Mouse (Mus musculus): ENCODE measurements around the gene Runx3. TPM values are rescaled to one million over a fixed set of nuclear protein-coding genes. Genes with fewer than 3 reads are reported as not detected.

Gene Runx3
- total and polyA plus RNA-seq, 2 experiments = under 0.01 to 0.18 TPM

- Histone ChIP-seq H3K4me1 (ENCODE audit: control insufficient read depth, insufficient read depth, low read length) (peaks cover 13% of the 10 kb centered on the region; the same call in 1 of the 2 replicates), H3K36me3 (ENCODE audit: control insufficient read depth, insufficient read depth, low read length) (no peaks in the 10 kb centered on the region), H3K79me2 (ENCODE audit: control insufficient read depth, insufficient read depth, low read length) (no peaks in the 10 kb centered on the region), H3K9ac (ENCODE audit: low read depth, low read length) (no peak overlapping the region), H3K4me3 (ENCODE audit: insufficient read depth, low read depth, low read length) (peak overlapping the region; percentile 2; the same call in 1 of the 2 replicates), H3K27ac (replicated peaks; ENCODE audit: insufficient read depth, low read depth, low read length) (no peak overlapping the region), H3K27me3 (ENCODE audit: control insufficient read depth, insufficient read depth, low read length) (peaks cover 4% of the 10 kb centered on the region; the same call in 1 of the 2 replicates)
- DNase-seq (ENCODE audit: extremely low read depth, low read depth, low spot score) = no peak
- WGBS = 1% methylated on average over 14 of the region's 14 CpGs
- TF ChIP-seq POLR2A (IDR thresholded peaks at IDR 0.05; ENCODE audit: extremely low read depth, insufficient read depth, low read length) (no peak), CTCF (IDR thresholded peaks at IDR 0.05; ENCODE audit: low read depth, low read length) (no peak)
These were observed 82.8 kb downstream of the Runx3 start for GRCm38 (mm10) chr4:135203279-135203678.

- Histone ChIP-seq H3K9ac (ENCODE audit: low read depth, low read length) (no peak overlapping the region), H3K27me3 (ENCODE audit: control insufficient read depth, insufficient read depth, low read length) (peaks cover 4% of the 10 kb centered on the region; the same call in 1 of the 2 replicates), H3K27ac (replicated peaks; ENCODE audit: insufficient read depth, low read depth, low read length) (no peak overlapping the region), H3K4me3 (ENCODE audit: insufficient read depth, low read depth, low read length) (no peak overlapping the region), H3K79me2 (ENCODE audit: control insufficient read depth, insufficient read depth, low read length) (no peaks in the 10 kb centered on the region), H3K4me1 (ENCODE audit: control insufficient read depth, insufficient read depth, low read length) (peaks cover 13% of the 10 kb centered on the region; the same call in 1 of the 2 replicates), H3K36me3 (ENCODE audit: control insufficient read depth, insufficient read depth, low read length) (no peaks in the 10 kb centered on the region)
- DNase-seq (ENCODE audit: extremely low read depth, low read depth, low spot score) = peak; percentile 64
- TF ChIP-seq CTCF (IDR thresholded peaks at IDR 0.05; ENCODE audit: low read depth, low read length) (no peak), POLR2A (IDR thresholded peaks at IDR 0.05; ENCODE audit: extremely low read depth, insufficient read depth, low read length) (no peak)
- 11% methylated on average over 17 of the region's 17 CpGs for WGBS
These were observed 83.5 kb downstream of the Runx3 start for GRCm38 (mm10) chr4:135203806-135204560.

GRCm38 (mm10) chr4:135204666-135205065, 84.2 kb downstream of the Runx3 start:
- DNase-seq (ENCODE audit: extremely low read depth, low read depth, low spot score) = no peak
- no peak for TF ChIP-seq CTCF (IDR thresholded peaks at IDR 0.05; ENCODE audit: low read depth, low read length)
- TF ChIP-seq POLR2A (IDR thresholded peaks at IDR 0.05; ENCODE audit: extremely low read depth, insufficient read depth, low read length) = no peak
- H3K79me2 ChIP-seq (ENCODE audit: control insufficient read depth, insufficient read depth, low read length) = no peaks in the 10 kb centered on the region
- no peak overlapping the region for H3K4me3 ChIP-seq (ENCODE audit: insufficient read depth, low read depth, low read length)
- peaks cover 13% of the 10 kb centered on the region; the same call in 1 of the 2 replicates for H3K4me1 ChIP-seq (ENCODE audit: control insufficient read depth, insufficient read depth, low read length)
- no peak overlapping the region for H3K9ac ChIP-seq (ENCODE audit: low read depth, low read length)
- H3K36me3 ChIP-seq (ENCODE audit: control insufficient read depth, insufficient read depth, low read length) = no peaks in the 10 kb centered on the region
- peaks cover 4% of the 10 kb centered on the region; the same call in 1 of the 2 replicates for H3K27me3 ChIP-seq (ENCODE audit: control insufficient read depth, insufficient read depth, low read length)
- 61% methylated on average over 5 of the region's 5 CpGs for WGBS
- no peak overlapping the region for H3K27ac ChIP-seq (replicated peaks; ENCODE audit: insufficient read depth, low read depth, low read length)

GRCm38 (mm10) chr4:135205254-135205653, 84.8 kb downstream of the Runx3 start:
- no peak for DNase-seq (ENCODE audit: extremely low read depth, low read depth, low spot score)
- 44% methylated on average over 5 of the region's 5 CpGs for WGBS

GRCm38 (mm10) chr4:135205711-135206600, 85.5 kb downstream of the Runx3 start:
- peaks cover 13% of the 10 kb centered on the region; the same call in 1 of the 2 replicates for H3K4me1 ChIP-seq (ENCODE audit: control insufficient read depth, insufficient read depth, low read length)
- TF ChIP-seq CTCF (IDR thresholded peaks at IDR 0.05; ENCODE audit: low read depth, low read length) = peak; percentile 86
- TF ChIP-seq POLR2A (IDR thresholded peaks at IDR 0.05; ENCODE audit: extremely low read depth, insufficient read depth, low read length) = no peak
- H3K4me3 ChIP-seq (ENCODE audit: insufficient read depth, low read depth, low read length) = peak overlapping the region; percentile 40; the same call in 1 of the 2 replicates
- H3K79me2 ChIP-seq (ENCODE audit: control insufficient read depth, insufficient read depth, low read length) = no peaks in the 10 kb centered on the region
- H3K27ac ChIP-seq (replicated peaks; ENCODE audit: insufficient read depth, low read depth, low read length) = no peak overlapping the region
- peaks cover 4% of the 10 kb centered on the region; the same call in 1 of the 2 replicates for H3K27me3 ChIP-seq (ENCODE audit: control insufficient read depth, insufficient read depth, low read length)
- WGBS = 5% methylated on average over 46 of the region's 47 CpGs
- peak overlapping the region; percentile 35 for H3K9ac ChIP-seq (ENCODE audit: low read depth, low read length)
- no peaks in the 10 kb centered on the region for H3K36me3 ChIP-seq (ENCODE audit: control insufficient read depth, insufficient read depth, low read length)
- peak; percentile 34 for DNase-seq (ENCODE audit: extremely low read depth, low read depth, low spot score)

More at GRCm38 (mm10) chr4:135205254-135205653, 84.8 kb downstream of the Runx3 start:
- Histone ChIP-seq H3K9ac (ENCODE audit: low read depth, low read length) (no peak overlapping the region), H3K36me3 (ENCODE audit: control insufficient read depth, insufficient read depth, low read length) (no peaks in the 10 kb centered on the region), H3K4me1 (ENCODE audit: control insufficient read depth, insufficient read depth, low read length) (peaks cover 13% of the 10 kb centered on the region; the same call in 1 of the 2 replicates), H3K4me3 (ENCODE audit: insufficient read depth, low read depth, low read length) (no peak overlapping the region), H3K27me3 (ENCODE audit: control insufficient read depth, insufficient read depth, low read length) (peaks cover 4% of the 10 kb centered on the region; the same call in 1 of the 2 replicates), H3K79me2 (ENCODE audit: control insufficient read depth, insufficient read depth, low read length) (no peaks in the 10 kb centered on the region), H3K27ac (replicated peaks; ENCODE audit: insufficient read depth, low read depth, low read length) (no peak overlapping the region)
- no peak for TF ChIP-seq POLR2A (IDR thresholded peaks at IDR 0.05; ENCODE audit: extremely low read depth, insufficient read depth, low read length)

Measured in liver, adult 2 months (tissue).